Mouse (Mus musculus): ENCODE data around the gene Fcer1g. TPM values are rescaled to one million over a fixed set of nuclear protein-coding genes. Genes with fewer than 3 reads are reported as not detected.

Gene Fcer1g
- polyA plus RNA-seq, 1 experiment, result 16.5 TPM

DNA sequence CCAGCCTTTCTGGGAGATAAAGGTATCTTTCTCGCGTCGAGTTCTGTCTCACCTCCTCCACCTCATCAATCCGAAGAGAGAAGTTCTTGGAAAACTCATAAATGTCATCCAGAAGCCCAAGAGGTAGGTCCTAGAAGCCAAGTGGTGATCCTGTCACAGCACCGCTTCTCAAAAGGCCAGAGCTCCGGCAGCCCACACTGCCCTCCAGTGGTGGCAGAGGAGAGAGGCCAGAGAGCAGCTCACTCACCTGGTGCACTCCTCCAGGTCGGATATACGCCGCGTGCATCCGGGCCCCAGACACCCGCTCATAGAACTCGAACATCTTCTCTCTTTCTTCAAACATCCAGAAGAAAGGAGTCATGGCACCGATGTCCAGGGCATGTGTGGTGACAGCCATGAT, 4.3 kb upstream of the Fcer1g start:
- no peak for TF ChIP-seq POLR2A (IDR thresholded peaks at IDR 0.05; ENCODE audit: borderline replicate concordance, extremely low read depth, insufficient read depth, insufficient read length, poor library complexity, severe bottlenecking)
- peak; percentile 84 for TF ChIP-seq CTCF (IDR thresholded peaks at IDR 0.05; ENCODE audit: borderline replicate concordance, extremely low read depth, insufficient read depth, insufficient read length)

DNA sequence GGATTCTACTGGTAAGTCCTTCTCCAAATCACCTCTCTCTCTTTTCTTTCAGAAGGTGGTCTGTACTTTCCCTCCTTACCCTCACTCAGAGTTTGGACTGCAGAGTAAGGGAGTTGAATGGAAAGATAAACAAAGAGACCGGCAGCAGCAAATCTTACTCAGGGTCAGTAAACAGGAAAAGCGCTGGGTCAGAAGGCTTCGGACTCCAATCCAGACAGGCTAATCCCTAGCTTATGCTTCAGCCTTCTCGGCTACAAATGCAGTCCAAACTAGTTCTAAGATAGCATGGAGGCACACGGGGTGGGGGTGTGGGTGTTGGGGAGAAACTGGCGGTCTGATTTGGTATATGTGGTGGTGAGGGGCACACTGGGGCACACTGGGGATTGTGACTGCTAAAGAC, 3.3 kb upstream of the Fcer1g start:
- TF ChIP-seq CTCF (IDR thresholded peaks at IDR 0.05; ENCODE audit: borderline replicate concordance, extremely low read depth, insufficient read depth, insufficient read length), result no peak
- no peak for TF ChIP-seq POLR2A (IDR thresholded peaks at IDR 0.05; ENCODE audit: borderline replicate concordance, extremely low read depth, insufficient read depth, insufficient read length, poor library complexity, severe bottlenecking)

More for the DNA sequence above, 4.3 kb upstream of the Fcer1g start:
- DNase-seq (ENCODE audit: low read depth), result peak; percentile 45

DNA sequence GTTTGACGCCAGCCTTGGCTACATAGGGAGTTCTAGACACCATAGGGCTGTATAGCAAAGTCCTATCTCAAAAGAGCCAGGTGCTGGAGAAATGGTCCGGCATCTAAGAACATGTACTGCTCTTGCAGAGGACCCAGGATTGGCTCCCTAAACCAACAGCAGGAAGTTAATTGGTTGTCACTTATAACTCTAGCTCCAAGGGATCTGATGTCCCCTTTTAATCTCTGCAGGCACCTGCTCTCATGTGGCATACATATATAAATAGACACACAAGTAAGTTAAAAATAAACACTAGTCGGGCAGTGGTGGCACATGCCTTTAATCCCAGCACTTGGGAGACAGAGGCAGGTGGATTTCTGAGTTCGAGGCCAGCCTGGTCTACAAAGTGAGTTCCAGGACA, 1.6 kb upstream of the Fcer1g start:
- no peak for DNase-seq (ENCODE audit: low read depth)
- no peak for TF ChIP-seq CTCF (IDR thresholded peaks at IDR 0.05; ENCODE audit: borderline replicate concordance, extremely low read depth, insufficient read depth, insufficient read length)
- no peak for TF ChIP-seq POLR2A (IDR thresholded peaks at IDR 0.05; ENCODE audit: borderline replicate concordance, extremely low read depth, insufficient read depth, insufficient read length, poor library complexity, severe bottlenecking)

More for the DNA sequence above, 3.3 kb upstream of the Fcer1g start:
- no peak for DNase-seq (ENCODE audit: low read depth)

DNA sequence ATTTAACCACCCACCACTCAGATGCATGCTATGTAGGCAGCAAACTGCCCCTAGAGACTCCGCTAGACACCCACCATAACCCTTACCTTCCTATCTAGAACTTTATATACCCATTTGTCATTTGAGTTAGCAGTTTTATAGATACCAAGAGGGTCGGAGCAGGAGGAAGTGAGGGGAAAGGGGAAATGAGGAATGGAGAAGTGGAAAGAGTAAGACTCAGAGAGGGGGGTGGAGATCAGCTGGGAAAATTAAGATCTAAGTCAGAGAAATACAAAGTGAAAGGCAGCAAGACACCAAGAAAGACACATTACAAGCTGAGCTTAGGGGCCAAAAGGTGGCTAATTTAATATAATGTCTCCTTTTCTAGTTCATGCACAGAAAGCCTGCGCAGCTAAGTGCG, 373 bp upstream of the Fcer1g start:
- DNase-seq (ENCODE audit: low read depth), result no peak
- no peak for TF ChIP-seq CTCF (IDR thresholded peaks at IDR 0.05; ENCODE audit: borderline replicate concordance, extremely low read depth, insufficient read depth, insufficient read length)
- TF ChIP-seq POLR2A (IDR thresholded peaks at IDR 0.05; ENCODE audit: borderline replicate concordance, extremely low read depth, insufficient read depth, insufficient read length, poor library complexity, severe bottlenecking), result no peak

DNA sequence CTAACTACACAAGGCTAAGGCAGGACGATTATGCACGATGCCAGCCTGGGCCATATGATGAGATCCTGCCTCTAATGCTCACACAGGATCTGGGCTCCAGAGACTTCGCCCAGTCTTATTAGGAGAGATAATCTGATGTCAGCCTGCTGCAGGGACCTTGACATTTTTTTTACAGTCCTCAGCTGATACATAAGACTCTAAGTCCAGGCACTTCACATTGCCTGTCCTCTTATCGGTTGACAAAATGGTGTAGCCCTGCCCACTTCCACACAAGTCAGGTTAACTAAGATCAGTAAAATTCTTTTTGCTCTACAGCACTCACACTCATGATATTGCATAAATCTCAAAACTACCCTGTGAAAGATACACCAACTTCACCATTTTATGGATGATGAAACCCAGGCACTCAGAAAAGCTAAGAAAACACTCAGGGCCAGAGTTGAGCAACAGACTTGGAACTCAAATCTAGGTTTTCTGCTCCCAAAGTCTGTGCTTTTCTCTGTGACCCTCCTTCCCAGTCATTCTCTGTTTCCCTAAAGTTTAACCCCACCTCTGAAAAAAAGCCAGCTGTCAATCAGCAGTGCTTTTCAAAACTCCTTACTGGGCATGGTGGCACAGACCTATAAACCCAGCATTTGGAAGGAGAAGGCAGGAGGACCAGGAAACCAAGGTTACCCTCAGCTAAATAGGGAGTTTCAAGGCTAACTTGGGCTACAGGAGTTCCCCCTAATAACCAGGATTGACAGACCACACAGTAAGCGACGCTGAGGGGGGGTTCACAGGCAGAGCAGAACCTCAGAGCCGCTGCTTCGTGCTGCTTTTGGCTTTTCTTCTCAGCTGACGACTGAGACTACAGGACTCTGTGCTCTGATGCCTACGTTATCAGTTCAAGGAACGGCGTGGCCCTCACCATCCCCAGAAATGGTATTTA, 1.1 kb downstream of the Fcer1g start:
- DNase-seq (ENCODE audit: low read depth), result no peak
- TF ChIP-seq POLR2A (IDR thresholded peaks at IDR 0.05; ENCODE audit: borderline replicate concordance, extremely low read depth, insufficient read depth, insufficient read length, poor library complexity, severe bottlenecking), result no peak
- TF ChIP-seq CTCF (IDR thresholded peaks at IDR 0.05; ENCODE audit: borderline replicate concordance, extremely low read depth, insufficient read depth, insufficient read length), result no peak

DNA sequence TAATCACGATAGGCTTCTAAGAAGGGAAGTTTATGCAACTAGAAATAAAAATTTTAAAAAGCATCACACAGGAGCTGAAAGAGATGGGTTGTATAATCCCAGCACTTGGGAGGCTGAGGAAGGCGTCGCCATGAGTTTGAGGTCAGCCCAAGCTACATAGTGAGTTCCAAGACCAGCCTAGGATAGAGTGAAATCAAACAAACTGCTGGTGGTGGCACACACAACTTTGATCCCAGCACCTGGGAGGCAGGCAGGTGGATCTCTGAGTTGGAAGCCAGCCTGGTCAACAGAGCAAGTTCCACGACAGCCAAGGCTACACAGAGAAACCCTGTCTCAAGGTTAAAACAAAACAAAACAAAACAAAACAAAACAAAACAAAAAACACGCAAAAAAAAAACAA, 1.8 kb downstream of the Fcer1g start:
- TF ChIP-seq POLR2A (IDR thresholded peaks at IDR 0.05; ENCODE audit: borderline replicate concordance, extremely low read depth, insufficient read depth, insufficient read length, poor library complexity, severe bottlenecking) (no peak), CTCF (IDR thresholded peaks at IDR 0.05; ENCODE audit: borderline replicate concordance, extremely low read depth, insufficient read depth, insufficient read length) (no peak)
- DNase-seq (ENCODE audit: low read depth), result no peak

DNA sequence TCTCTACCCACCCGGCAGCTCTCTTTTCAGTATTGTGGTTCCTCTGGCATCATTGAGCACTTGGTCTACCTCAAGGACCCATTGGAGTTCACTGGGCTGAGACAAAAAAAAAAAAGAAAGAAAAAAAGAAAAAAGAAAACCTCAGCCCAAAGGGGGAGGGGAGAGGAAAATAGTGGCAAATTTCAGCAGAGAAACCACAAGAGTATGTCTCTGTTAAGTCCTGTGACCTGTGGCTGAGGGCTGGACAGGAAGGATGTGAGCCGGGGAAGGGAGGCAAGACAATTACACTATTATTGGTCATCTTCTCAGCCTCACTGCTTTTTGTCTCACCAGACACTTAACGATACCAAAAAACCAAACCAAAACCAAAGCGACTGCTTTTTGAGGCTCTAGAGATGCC, 2.3 kb downstream of the Fcer1g start:
- TF ChIP-seq CTCF (IDR thresholded peaks at IDR 0.05; ENCODE audit: borderline replicate concordance, extremely low read depth, insufficient read depth, insufficient read length), result no peak
- no peak for TF ChIP-seq POLR2A (IDR thresholded peaks at IDR 0.05; ENCODE audit: borderline replicate concordance, extremely low read depth, insufficient read depth, insufficient read length, poor library complexity, severe bottlenecking)
- no peak for DNase-seq (ENCODE audit: low read depth)

DNA sequence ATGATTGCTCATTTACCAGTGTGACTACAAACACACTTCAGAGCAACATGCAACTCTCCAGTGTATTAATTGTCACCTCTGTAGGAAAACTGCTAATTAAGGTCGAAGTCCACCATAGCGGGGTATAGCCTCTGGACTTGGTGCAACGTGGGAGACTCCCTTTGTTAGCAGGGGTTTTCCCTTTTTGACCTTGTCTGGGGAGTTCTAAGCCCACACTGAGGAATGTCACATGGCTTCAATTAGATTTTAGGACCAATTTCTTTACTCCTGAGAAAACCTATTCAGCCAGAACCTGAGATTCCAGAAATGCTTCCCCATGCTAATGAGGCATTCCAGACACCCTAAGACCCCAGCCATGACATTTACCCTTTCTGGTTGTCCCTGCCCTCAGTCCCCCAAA, 4.0 kb downstream of the Fcer1g start:
- no peak for TF ChIP-seq CTCF (IDR thresholded peaks at IDR 0.05; ENCODE audit: borderline replicate concordance, extremely low read depth, insufficient read depth, insufficient read length)
- no peak for TF ChIP-seq POLR2A (IDR thresholded peaks at IDR 0.05; ENCODE audit: borderline replicate concordance, extremely low read depth, insufficient read depth, insufficient read length, poor library complexity, severe bottlenecking)
- DNase-seq (ENCODE audit: low read depth), result no peak

DNA sequence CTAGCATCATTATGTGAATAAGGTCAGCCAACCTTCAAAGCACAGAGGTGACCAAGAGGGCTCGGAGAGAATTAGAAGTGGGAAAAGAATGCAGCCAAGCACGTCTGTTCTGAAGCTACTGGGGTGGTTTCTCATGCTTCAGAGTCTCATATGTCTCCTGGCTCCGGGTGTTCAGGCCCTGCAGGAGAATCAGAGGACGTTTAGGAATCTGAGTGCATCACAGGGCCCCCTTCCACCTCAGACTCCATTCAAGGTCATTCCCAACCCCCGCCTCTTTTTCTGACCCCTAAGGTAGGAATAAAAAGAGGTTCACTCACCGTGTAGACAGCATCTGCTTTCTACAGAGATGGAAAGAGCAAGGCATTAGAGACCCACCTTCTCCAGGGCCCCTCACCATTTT, 4.4 kb downstream of the Fcer1g start:
- TF ChIP-seq POLR2A (IDR thresholded peaks at IDR 0.05; ENCODE audit: borderline replicate concordance, extremely low read depth, insufficient read depth, insufficient read length, poor library complexity, severe bottlenecking) (no peak), CTCF (IDR thresholded peaks at IDR 0.05; ENCODE audit: borderline replicate concordance, extremely low read depth, insufficient read depth, insufficient read length) (no peak)
- no peak for DNase-seq (ENCODE audit: low read depth)

DNA sequence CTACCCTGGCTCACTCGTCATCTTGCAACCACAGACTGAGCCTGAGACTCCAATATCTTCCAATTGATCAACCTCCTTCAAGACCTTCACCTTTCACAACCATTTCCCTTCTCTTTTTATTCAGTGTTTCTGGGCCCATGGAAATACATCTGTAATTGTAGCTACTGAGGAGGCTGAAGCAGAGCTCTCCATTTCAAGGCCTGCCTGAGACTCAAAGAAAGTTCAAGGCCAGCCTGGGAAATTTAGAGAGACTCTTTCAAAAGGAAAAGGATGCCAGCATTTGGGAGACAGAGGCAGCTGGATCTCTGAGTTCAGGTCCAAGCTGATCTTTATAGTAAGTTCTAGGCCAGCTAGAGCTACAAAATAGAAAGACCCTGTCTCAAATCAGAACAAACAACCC, 6.3 kb downstream of the Fcer1g start:
- no peak for DNase-seq (ENCODE audit: low read depth)
- no peak for TF ChIP-seq CTCF (IDR thresholded peaks at IDR 0.05; ENCODE audit: borderline replicate concordance, extremely low read depth, insufficient read depth, insufficient read length)
- no peak for TF ChIP-seq POLR2A (IDR thresholded peaks at IDR 0.05; ENCODE audit: borderline replicate concordance, extremely low read depth, insufficient read depth, insufficient read length, poor library complexity, severe bottlenecking)

DNA sequence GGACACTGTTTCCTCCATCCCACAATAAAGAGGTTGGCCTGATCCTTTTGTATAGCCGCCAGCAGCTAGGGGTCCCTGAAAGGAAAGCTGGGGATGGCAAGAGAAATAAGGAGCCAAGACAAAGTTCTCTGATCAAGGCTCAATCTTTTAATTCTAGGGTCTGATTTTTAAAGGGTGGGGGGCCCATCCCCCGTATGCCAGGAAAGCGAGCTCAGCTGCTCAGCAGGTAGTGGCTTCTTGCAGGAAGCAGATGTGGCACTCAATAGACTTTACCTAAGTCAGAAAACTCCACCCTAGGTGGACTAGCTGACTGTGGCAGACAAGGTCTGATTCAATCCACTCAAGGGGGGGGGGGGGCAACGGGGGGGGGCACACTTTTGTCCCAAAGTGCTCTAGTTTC, 7.4 kb downstream of the Fcer1g start:
- no peak for DNase-seq (ENCODE audit: low read depth)
- no peak for TF ChIP-seq CTCF (IDR thresholded peaks at IDR 0.05; ENCODE audit: borderline replicate concordance, extremely low read depth, insufficient read depth, insufficient read length)
- no peak for TF ChIP-seq POLR2A (IDR thresholded peaks at IDR 0.05; ENCODE audit: borderline replicate concordance, extremely low read depth, insufficient read depth, insufficient read length, poor library complexity, severe bottlenecking)

DNA sequence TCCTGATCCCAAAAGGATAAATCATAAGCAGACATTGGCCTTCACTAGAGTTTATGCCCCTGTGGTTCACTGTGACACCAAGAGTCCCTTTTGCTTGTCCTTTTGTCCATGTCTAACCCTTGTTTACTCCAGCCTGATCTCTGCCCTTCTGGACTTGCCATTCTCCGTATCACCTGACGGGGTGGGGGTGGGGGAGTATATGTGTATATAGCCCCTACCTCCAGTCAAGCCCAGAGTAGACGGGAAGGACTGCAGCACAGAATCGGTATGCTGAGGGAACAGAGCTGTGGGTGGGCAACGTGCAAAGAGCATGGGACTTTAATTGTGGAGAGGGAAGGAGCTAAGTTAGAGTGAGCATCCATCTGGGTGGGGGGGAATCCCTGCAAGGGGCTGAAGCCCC, 9.3 kb downstream of the Fcer1g start, which contains the start of gene Apoa2:
TSS of gene Apoa2 (plus strand) at position 198 of the 400 bp plus-strand sequence.
- TF ChIP-seq CTCF (IDR thresholded peaks at IDR 0.05; ENCODE audit: borderline replicate concordance, extremely low read depth, insufficient read depth, insufficient read length) (no peak), POLR2A (IDR thresholded peaks at IDR 0.05; ENCODE audit: borderline replicate concordance, extremely low read depth, insufficient read depth, insufficient read length, poor library complexity, severe bottlenecking) (no peak)
- DNase-seq (ENCODE audit: low read depth), result no peak
